Mouse (Mus musculus): ENCODE data around the gene Mpdu1.

The Mpdu1 gene

DNA sequence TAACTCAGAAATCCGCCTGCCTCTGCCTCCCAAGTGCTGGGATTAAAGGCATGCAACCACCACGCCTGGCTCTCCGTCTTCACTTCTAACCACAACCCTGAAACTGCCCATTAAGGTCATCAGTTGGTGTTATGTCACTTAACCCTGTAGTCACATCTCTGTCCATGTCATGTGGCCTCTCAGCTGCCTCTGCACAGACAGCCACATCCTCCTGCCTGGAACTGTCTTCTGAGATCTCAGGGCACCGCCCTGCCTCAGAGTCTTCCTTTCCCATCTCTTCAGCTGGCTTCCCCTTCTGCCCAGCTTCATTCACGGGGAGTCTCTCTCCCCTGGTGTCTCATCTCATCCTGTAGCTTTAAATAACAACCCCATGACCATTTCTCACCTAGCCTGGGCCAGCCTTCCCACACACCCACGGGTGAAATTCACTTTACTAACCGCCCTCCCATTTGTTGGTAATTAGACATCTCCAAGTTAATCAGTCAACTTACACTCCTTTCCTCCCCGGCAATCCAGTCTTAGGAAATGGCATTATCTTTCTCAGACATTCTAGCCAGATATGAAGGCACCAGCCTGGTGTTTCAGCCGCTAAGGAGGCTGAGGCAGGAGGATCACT is 29.9 kb upstream of the Mpdu1 start:
- no peak for DNase-seq (ENCODE audit: low read depth, low spot score)

GRCm38 (mm10) chr11:69689891-69690290 is 27.4 kb upstream of the Mpdu1 start:
- DNase-seq (ENCODE audit: low read depth, low spot score), result peak; percentile 67

DNA sequence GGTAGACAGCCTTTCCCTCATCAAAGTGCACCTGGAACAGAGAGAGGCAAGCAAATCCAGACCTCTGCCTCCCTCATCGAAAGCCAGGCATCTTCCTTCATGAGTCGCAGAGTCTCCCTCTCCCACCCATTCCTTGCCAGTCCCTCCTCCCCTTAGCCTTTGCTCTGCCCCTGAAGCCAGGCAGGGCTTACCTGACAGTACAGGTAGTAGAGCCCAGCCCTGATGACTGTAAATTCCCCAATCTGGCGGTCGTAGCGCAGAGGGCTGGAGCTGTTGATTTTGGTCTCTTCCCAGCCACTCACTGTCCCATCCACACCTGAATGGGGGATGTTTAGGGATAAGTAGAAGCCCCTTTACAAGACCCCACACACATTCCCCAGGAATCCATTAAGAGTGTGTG is 24.6 kb upstream of the Mpdu1 start:
- DNase-seq (ENCODE audit: low read depth, low spot score), result no peak

GRCm38 (mm10) chr11:69686377-69686776 is 23.9 kb upstream of the Mpdu1 start:
- DNase-seq (ENCODE audit: low read depth, low spot score), result peak; percentile 60

DNA sequence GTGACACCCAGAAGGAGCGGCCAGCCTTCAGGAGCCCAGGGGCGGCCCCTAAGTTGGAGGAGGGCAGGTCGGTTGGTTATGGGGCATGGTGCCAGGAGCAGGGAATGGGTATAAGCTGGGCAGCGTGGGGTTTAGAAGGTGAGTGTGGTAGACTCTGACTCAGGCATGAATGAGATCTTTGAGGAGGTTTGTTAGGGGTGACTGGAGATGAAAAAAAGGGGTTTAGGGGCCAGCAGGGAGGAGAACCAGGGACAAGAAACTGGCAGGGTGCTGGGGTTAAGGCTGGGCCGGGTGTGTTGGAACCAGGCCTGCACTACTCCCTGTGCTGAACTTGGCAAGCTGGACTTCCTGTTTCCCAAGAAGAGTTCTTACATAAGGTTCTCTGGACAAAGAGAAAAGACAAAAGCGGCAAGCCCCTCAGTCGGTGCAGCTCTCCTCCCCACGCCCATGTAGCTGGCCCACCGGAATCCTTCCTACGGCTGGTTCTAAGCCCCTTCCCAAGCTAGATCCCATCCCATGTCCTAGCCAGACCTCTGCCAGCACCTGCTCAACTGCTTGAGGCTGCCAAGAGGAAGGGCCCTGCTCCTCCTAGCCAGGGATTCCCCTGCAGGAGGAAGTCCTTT is 23.2 kb upstream of the Mpdu1 start, which contains the start of gene Tnfsf13:
Tnfsf13 (minus strand) TSS at position 259 of the 623 bp plus-strand sequence.
- no peak for DNase-seq (ENCODE audit: low read depth, low spot score)

GRCm38 (mm10) chr11:69684936-69685335 is 22.5 kb upstream of the Mpdu1 start:
- DNase-seq (ENCODE audit: low read depth, low spot score), result no peak

- no peak for DNase-seq (ENCODE audit: low read depth, low spot score)
Measured at GRCm38 (mm10) chr11:69684128-69684745, 21.8 kb upstream of the Mpdu1 start.

DNA sequence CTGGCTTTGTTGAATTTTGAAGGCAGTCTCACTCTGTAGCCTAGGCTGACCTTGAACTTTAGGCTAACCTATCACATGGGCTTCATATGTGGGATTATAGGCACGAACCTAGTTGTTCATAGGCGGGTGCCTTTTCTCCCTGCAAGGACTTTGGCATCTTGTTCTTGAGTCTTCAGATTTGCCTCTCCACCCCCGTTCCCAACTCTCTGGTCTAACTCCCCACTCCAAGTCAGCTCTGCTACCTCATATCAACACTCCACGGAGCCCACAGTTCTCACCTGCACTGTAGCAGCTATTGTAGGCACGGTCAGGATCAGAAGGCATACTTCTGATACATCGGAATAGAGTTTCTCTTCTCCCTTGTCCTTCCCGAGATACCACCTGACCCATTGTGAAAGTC is 21.1 kb upstream of the Mpdu1 start:
- DNase-seq (ENCODE audit: low read depth, low spot score), result no peak

DNA sequence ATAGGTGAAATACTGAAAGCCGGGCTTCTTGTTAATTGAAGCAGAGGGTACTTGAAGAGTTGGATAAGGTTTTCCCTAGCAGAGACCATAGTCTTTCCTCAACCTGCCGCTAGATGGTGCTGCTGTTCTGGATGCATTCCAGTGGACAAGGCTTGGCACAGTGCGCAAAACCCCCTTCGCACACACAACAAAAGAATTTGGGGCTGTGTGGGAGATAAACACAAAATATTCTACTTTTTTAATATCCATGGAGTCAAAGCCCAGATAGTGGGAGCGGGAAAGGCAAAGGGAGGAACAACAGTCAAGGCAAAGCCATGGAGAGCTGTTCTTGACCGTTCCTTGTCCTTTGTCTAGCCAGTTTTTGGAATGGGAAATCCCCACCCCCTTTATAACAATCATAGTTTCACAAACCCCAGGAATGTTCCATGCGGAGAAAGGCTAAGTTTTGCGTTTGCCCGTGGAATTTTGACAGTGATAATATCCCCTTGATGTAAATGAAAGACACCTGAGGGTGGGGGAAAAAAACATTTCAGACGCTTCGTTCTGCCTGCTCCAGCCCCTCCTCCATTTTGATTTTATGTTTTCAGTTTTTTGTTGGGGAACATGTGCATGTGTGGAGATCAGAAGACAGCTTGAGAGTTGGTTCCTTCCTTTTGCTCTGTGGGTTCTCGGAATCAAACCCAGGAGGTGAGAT is 20.5 kb upstream of the Mpdu1 start:
- DNase-seq (ENCODE audit: low read depth, low spot score), result peak; percentile 94

DNA sequence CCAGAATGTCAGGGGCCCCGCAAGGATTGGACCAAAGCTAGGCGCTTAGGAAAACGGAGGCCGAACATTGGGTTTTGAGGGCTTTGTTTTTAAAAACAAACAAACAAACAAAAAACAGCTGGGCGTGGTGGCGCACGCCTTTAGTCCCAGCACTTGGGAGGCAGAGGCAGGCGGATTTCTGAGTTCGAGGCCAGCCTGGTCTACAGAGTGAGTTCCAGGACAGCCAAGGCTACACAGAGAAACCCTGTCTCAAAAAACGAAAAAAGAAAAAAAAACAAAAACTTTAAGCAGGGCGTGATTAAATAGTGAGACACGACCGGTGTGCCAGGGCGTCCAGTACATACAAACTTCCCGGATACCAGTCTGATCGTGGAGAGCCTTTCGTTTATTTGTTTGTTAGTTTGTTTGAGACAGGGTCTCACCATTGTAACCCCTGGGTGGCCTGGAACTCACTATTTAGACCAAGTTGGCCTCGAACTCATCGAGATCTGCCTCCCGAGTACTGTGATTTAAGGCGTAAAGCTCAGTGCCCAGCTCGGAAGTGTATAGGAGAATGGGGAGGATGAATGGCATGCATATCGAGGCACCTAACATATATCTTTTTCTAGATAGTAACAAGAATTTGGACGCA is 19.9 kb upstream of the Mpdu1 start:
- no peak for DNase-seq (ENCODE audit: low read depth, low spot score)

DNA sequence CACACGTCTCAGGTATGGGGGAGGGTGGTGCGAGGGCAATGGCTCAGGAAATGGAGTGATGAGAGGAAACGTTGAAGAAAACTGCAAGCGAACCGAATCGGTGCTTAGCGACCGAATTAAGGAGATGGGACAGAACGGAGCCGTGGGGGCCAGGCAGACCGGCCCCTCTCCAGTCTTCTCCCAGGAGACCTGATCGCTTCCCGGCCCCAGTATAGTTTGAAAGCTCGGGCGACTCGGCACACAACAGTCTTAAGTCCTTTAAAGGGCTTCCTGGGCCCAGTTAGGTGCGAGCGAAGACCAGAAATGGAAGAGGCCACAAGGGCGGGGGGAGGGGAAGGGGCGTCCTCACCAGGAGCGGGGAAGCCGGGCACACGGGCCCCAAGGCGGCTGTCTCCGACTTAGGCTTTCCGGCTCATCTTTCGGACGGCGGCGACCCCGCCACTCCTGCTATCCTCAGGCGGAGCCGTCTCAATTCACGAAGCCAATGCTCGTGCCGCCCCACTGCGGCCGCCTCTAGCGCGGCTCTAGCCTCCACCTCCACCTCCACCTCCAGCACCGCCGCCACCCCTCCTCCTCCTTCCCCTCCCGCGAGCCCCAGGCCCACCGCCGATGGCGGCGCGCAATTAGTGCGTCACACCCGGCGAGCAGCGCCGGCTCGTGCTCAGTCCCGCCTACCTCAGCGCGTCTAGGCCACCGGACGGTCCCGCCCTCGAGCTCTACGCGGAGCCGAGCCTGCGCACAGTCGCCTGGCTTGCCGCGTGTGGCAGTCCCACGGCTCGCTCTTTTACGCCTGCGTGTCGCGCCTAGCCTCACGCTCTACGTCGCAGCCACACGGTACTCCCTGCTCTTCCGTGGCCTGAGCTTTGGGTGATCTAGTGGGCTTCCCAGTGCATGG is 19.1 kb upstream of the Mpdu1 start, which contains the start of gene Senp3:
Senp3 (minus strand) TSS at position 771 of the 895 bp plus-strand sequence.
- peak; percentile 99 for DNase-seq (ENCODE audit: low read depth, low spot score)

GRCm38 (mm10) chr11:69680136-69680855 is 17.9 kb upstream of the Mpdu1 start:
- DNase-seq (ENCODE audit: low read depth, low spot score), result no peak

DNA sequence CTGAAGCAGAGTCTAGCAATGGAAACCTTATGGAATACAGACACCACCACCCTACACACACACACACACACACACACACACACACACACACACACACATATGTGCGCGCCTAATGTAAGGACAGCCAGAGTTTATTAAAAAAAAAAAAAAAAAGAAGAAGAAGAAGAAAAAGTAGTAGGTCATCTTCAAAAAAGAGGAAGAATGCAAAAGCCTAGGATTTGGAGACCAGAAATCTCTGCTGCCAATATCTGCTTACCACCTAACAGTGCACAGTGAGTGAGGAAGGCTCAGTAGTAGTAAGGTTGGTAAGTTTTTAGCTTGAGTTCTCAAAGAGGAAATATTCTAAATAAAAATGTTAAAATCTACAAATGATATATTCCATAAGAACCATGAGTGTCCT is 16.7 kb upstream of the Mpdu1 start:
- DNase-seq (ENCODE audit: low read depth, low spot score), result no peak

DNA sequence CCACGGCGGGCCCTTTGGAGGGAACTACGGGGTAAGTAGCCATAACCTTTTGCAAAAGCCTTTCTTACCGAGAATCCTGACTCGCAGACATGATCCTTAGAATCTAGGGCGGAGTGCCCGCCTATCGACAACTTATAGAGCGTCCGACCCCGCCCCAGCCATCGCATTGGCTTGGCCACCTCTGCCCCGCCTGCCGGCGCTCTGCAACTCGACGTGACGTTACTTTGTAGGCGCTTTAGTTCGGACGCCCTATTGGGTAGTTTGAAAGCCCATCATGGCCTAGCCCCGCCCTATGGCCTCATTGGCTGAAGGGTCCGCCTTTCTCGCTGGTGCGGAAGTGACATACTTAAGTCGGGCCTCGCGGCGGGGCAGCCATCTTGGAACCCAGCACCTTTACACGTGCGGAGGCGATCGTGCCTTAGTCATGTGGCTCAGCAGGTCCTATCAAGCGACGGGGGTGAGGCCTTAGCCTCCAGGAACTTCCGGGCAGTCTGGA is 9.8 kb upstream of the Mpdu1 start, which contains the start of gene Eif4a1:
Eif4a1 (minus strand) TSS at position 213 of the 496 bp plus-strand sequence.
- DNase-seq (ENCODE audit: low read depth, low spot score), result peak; percentile 100

GRCm38 (mm10) chr11:69671726-69672124 is 9.3 kb upstream of the Mpdu1 start:
- DNase-seq (ENCODE audit: low read depth, low spot score), result no peak

DNA sequence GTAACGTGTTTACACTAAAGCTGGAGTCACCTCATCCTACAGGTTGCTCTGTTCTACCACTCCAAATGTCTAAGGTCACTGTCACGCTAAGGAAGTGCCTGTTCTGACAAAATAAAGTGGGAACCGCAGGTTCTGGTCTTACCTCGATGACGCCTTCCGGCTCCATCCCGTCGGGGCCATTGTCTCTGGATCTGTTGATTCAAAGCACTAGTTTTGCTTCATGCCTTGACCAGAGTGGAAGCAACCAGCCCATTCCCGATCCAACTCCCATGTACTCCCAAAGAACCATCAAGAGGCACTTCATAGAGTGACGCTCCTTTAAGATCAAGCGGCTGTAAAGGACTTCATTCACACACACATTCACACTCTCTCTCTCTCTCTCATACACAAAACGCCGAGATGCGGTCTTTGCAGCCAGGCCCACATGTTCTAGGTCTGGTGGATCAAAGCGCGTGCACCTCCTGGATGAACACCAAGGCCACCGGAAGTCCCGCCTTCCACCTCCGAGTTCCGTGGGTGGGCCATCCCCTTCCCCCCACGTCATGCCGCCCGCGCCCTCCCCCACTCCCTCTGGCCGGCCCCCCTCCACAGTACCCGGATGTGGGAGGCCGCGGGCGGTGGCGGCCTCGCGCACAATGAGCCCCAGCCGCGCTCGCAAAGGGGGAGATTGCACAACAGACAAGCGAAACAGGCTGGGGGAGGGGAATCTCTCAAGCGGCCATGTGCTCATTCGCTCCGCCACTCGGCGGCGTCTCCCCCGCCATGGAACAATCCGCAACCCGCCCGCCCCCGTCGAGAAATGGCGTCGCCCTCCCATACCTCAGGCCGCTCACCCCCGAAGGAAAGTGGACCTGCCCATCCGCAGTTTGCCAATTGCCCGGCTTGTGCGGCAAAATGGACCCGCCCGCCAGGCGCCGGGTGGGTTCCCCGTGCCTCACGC is 8.6 kb upstream of the Mpdu1 start:
- DNase-seq (ENCODE audit: low read depth, low spot score), result peak; percentile 97

DNA sequence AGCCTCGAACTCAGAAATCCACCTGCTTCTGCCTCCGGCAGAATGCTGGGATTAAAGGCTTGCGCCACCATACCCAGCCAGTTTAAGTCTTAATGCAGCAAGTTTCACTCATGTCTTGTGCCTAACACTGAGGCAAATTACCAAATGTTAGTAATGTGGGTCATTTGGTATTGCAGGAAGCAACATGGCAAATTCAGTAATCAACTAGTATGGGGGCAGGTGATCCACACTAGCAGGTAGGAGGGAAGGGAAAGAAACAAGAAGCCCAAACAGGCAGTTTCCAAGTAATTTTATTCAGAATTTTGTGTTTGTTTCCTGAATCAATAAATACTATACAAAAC is 4.2 kb upstream of the Mpdu1 start:
- DNase-seq (ENCODE audit: low read depth, low spot score), result no peak

- DNase-seq (ENCODE audit: low read depth, low spot score), result peak; percentile 95
Measured at GRCm38 (mm10) chr11:69665961-69666664, 3.7 kb upstream of the Mpdu1 start, which contains the start of gene Cd68. Gene Cd68 (minus strand): TSS chr11:69666153.

Data from ZHBTc4 (cell line).